Mouse (Mus musculus): Measurements from ENCODE around the gene Cul3. TPM values are rescaled to one million over a fixed set of nuclear protein-coding genes. Genes with fewer than 3 reads are reported as not detected.
"Not testable (repeated sequence)": the region's sequence is repeated elsewhere in the genome, so short reads cannot be mapped to it uniquely, and the experiment has no call there.

Cul3 gene
- total and polyA plus RNA-seq, 3 experiments, result 65.5 to 237 (median 176) TPM

GRCm38 (mm10) chr1:80362400-80362799 lies 22.1 kb upstream of the Cul3 start:
- in situ Hi-C loops (cut with MboI; ENCODE audit: low pct_ligation_motif_present, low pct_unique_long_range_greater_than_20kb, low sequenced_read_pairs), result no loop called here
- dilution Hi-C loops (cut with MboI; ENCODE audit: extremely low pct_ligation_motif_present, extremely low pct_unique_long_range_greater_than_20kb, low sequenced_read_pairs), result no loop called here
- TF ChIP-seq ETS1 (conservative IDR thresholded peaks at IDR 0.05; ENCODE audit: low read depth, low read length) (peak; percentile 25; the same call in 1 of the 2 replicates), IRF4 (IDR thresholded peaks at IDR 0.05; ENCODE audit: low read depth, low read length) (no peak), ELF1 (IDR thresholded peaks at IDR 0.05; ENCODE audit: low read depth, low read length) (peak; percentile 51), EP300 (IDR thresholded peaks at IDR 0.05; ENCODE audit: low read length) (0 out of 2 replicates have a peak, but pooled peaks have one; percentile 25), ZNF384 (IDR thresholded peaks at IDR 0.05; ENCODE audit: low read depth, low read length) (no peak), ZKSCAN1 (IDR thresholded peaks at IDR 0.05; ENCODE audit: borderline replicate concordance, low read depth, low read length) (no peak), NELFE (IDR thresholded peaks at IDR 0.05; ENCODE audit: low read depth, low read length) (no peak), CHD2 (IDR thresholded peaks at IDR 0.05; ENCODE audit: low read length) (no peak), TCF12 (IDR thresholded peaks at IDR 0.05; ENCODE audit: low read depth, low read length) (peak; percentile 64; the same call in 1 of the 2 replicates), PAX5 (IDR thresholded peaks at IDR 0.05; ENCODE audit: low read length) (no peak), TBP (conservative IDR thresholded peaks at IDR 0.05; ENCODE audit: low read depth, low read length) (no peak), MEF2A (IDR thresholded peaks at IDR 0.05; ENCODE audit: borderline replicate concordance, low read depth, low read length) (peak; percentile 71), MXI1 (IDR thresholded peaks at IDR 0.05; ENCODE audit: low read depth, low read length) (no peak), E2F4 (IDR thresholded peaks at IDR 0.05; ENCODE audit: insufficient replicate concordance, low read depth, low read length) (no peak)
- H3K4me1 ChIP-seq (ENCODE audit: control insufficient read depth in 1 of 2, insufficient read depth in 2 of 2), result peaks cover 5 to 13% of the 10 kb centered on the region in 2 experiments; a peak in 3 of 4 replicates
- H3K79me2 ChIP-seq (replicated peaks; ENCODE audit: control insufficient read depth, extremely low read depth, insufficient read depth, poor library complexity, severe bottlenecking), result no peaks in the 10 kb centered on the region
- no peak overlapping the region for H3K4me2 ChIP-seq (ENCODE audit: insufficient read depth, low read depth, poor library complexity, severe bottlenecking)
- H3K36me3 ChIP-seq (replicated peaks in 1 of 2; ENCODE audit: control insufficient read depth in 1 of 2, insufficient read depth in 1 of 2, low read length in 1 of 2), result no peaks in the 10 kb centered on the region
- no peaks in the 10 kb centered on the region for H3K9me3 ChIP-seq (replicated peaks; ENCODE audit: low read length)
- H3K27ac ChIP-seq (ENCODE audit: insufficient read depth, low read depth), result no peak overlapping the region
- H3K4me3 ChIP-seq (replicated peaks in 1 of 3; ENCODE audit: low read depth in 2 of 3, low read length in 2 of 3, poor library complexity in 1 of 3), result no peak overlapping the region
- H3K9ac ChIP-seq (ENCODE audit: insufficient read depth, low read depth), result no peak overlapping the region
- no peaks in the 10 kb centered on the region for H3K27me3 ChIP-seq (replicated peaks)
- peak; percentile 48 for DNase-seq (ENCODE audit: extremely low read depth)

GRCm38 (mm10) chr1:80361771-80362170 lies 21.5 kb upstream of the Cul3 start:
- H3K79me2 ChIP-seq (replicated peaks; ENCODE audit: control insufficient read depth, extremely low read depth, insufficient read depth, poor library complexity, severe bottlenecking); H3K36me3 ChIP-seq (replicated peaks in 1 of 2; ENCODE audit: control insufficient read depth in 1 of 2, insufficient read depth in 1 of 2, low read length in 1 of 2); in situ Hi-C loops (cut with MboI; ENCODE audit: low pct_ligation_motif_present, low pct_unique_long_range_greater_than_20kb, low sequenced_read_pairs); DNase-seq (ENCODE audit: extremely low read depth); H3K27me3 ChIP-seq (replicated peaks); H3K9me3 ChIP-seq (replicated peaks; ENCODE audit: low read length); H3K27ac ChIP-seq (ENCODE audit: insufficient read depth, low read depth); H3K4me2 ChIP-seq (ENCODE audit: insufficient read depth, low read depth, poor library complexity, severe bottlenecking); H3K9ac ChIP-seq (ENCODE audit: insufficient read depth, low read depth); H3K4me3 ChIP-seq (replicated peaks in 1 of 3; ENCODE audit: low read depth in 2 of 3, low read length in 2 of 3, poor library complexity in 1 of 3); dilution Hi-C loops (cut with MboI; ENCODE audit: extremely low pct_ligation_motif_present, extremely low pct_unique_long_range_greater_than_20kb, low sequenced_read_pairs): not testable (repeated sequence)
- TF ChIP-seq ZNF384 (IDR thresholded peaks at IDR 0.05; ENCODE audit: low read depth, low read length), result 0 out of 2 replicates have a peak, but pooled peaks have one; percentile 7
- peaks cover 5 to 13% of the 10 kb centered on the region in 2 experiments; a peak in 3 of 4 replicates for H3K4me1 ChIP-seq (ENCODE audit: control insufficient read depth in 1 of 2, insufficient read depth in 2 of 2)

Data from CH12.LX (cell line).